Mouse (Mus musculus) adrenal gland, postnatal 25 days (tissue): ENCODE results near the gene Zkscan5. TPM values are rescaled to one million over a fixed set of nuclear protein-coding genes. Genes with fewer than 3 reads are reported as not detected.
"Not testable (repeated sequence)": the region's sequence is repeated elsewhere in the genome, so short reads cannot be mapped to it uniquely, and the experiment has no call there.

Experiments used
- DNase-seq: peaks from one replicate; pipeline ENCODE4 v3.0.0; 2021; ENCODE audit warnings: mixed read lengths
- total RNA-seq: library from RNA; stranded (reverse); gene quantifications from 2 replicates; pipeline ENCODE4 v1.2.3, GENCODE M21; 2021

Gene Zkscan5
- total RNA-seq, 1 experiment from 2014 or later, result 11.1 TPM

GRCm38 (mm10) chr5:145213505-145213904 lies 9.1 kb downstream of the Zkscan5 start:
- DNase-seq, result no peak

- DNase-seq, result no peak
These were observed 10.3 kb downstream of the Zkscan5 start for GRCm38 (mm10) chr5:145214679-145215078.

GRCm38 (mm10) chr5:145217746-145218145 lies 13.4 kb downstream of the Zkscan5 start:
- no peak for DNase-seq

- DNase-seq, result no peak
These were observed 13.8 kb downstream of the Zkscan5 start for GRCm38 (mm10) chr5:145218206-145218605.

GRCm38 (mm10) chr5:145218671-145219070 lies 14.3 kb downstream of the Zkscan5 start:
- DNase-seq, result no peak

- DNase-seq, result no peak
These were observed 15.6 kb downstream of the Zkscan5 start for GRCm38 (mm10) chr5:145219981-145220380.

GRCm38 (mm10) chr5:145222840-145223239 lies 18.5 kb downstream of the Zkscan5 start:
- peak; percentile 28 for DNase-seq

GRCm38 (mm10) chr5:145223395-145223794 lies 19.0 kb downstream of the Zkscan5 start:
- no peak for DNase-seq

GRCm38 (mm10) chr5:145226453-145226852 lies 22.1 kb downstream of the Zkscan5 start:
- no peak for DNase-seq

- not testable (repeated sequence) for DNase-seq
These were observed 24.9 kb downstream of the Zkscan5 start for GRCm38 (mm10) chr5:145229283-145229682.

GRCm38 (mm10) chr5:145230641-145231040 lies 26.3 kb downstream of the Zkscan5 start:
- no peak for DNase-seq

GRCm38 (mm10) chr5:145231367-145231871 lies 27.1 kb downstream of the Zkscan5 start, which contains the start of gene Zfp655:
TSS of gene Zfp655 (plus strand) at chr5:145231715.
- peak; percentile 96 for DNase-seq

- peak; percentile 51 for DNase-seq
These were observed 27.6 kb downstream of the Zkscan5 start for GRCm38 (mm10) chr5:145231893-145232411.

GRCm38 (mm10) chr5:145234636-145235035 lies 30.3 kb downstream of the Zkscan5 start:
- no peak for DNase-seq

- DNase-seq, result no peak
These were observed 45.2 kb downstream of the Zkscan5 start for GRCm38 (mm10) chr5:145249520-145249919.

Other genes with a start within 250 kb of the Zkscan5 start
- gene Smurf1, start 238.7 kb upstream of the Zkscan5 start, total RNA-seq, result 18.8 and 24.7 TPM in 2 replicates
- gene Gm4871, start 171.8 kb upstream of the Zkscan5 start, total RNA-seq, result not detected in 2 replicates
- gene 1700018F24Rik, start 161.6 kb upstream of the Zkscan5 start, total RNA-seq, result not detected in 2 replicates
- 110 and 126 TPM in 2 replicates for gene Arpc1a, start 120.7 kb upstream of the Zkscan5 start, total RNA-seq
- not detected in 2 replicates for gene Kpna7, start 120.5 kb upstream of the Zkscan5 start, total RNA-seq
- gene Arpc1b, start 90.3 kb upstream of the Zkscan5 start, total RNA-seq, result 243 and 311 TPM in 2 replicates
- gene Pdap1, start 64.3 kb upstream of the Zkscan5 start, total RNA-seq, result 91.0 and 131 TPM in 2 replicates
- 113 and 115 TPM in 2 replicates for gene Bud31, start 64.2 kb upstream of the Zkscan5 start, total RNA-seq
- gene Ptcd1, start 37.5 kb upstream of the Zkscan5 start, total RNA-seq, result 35.1 and 38.5 TPM in 2 replicates
- 22.9 and 23.2 TPM in 2 replicates for gene Cpsf4, start 37.3 kb upstream of the Zkscan5 start, total RNA-seq
- gene Atp5j2, start 12.5 kb upstream of the Zkscan5 start, total RNA-seq, result 437 and 448 TPM in 2 replicates
- gene Zkscan14, start 2.7 kb upstream of the Zkscan5 start, total RNA-seq, result 9.3 and 13.3 TPM in 2 replicates
- gene Zfp655, start 27.2 kb downstream of the Zkscan5 start, total RNA-seq, result 59.8 and 67.4 TPM in 2 replicates
- gene Zscan25, start 75.9 kb downstream of the Zkscan5 start, total RNA-seq, result 18.0 and 19.2 TPM in 2 replicates
- gene Cyp3a57, start 140.7 kb downstream of the Zkscan5 start, total RNA-seq, result 0.27 TPM in 1 of 2 replicates, not detected in the other